Mouse (Mus musculus) megakaryocyte progenitor cell, adult 5-6 weeks (primary cell): Measurements from ENCODE around the gene Rcn3. TPM values are rescaled to one million over a fixed set of nuclear protein-coding genes. Genes with fewer than 3 reads are reported as not detected.

Experiments
- ATAC-seq: replicated peaks from 2 replicates; pipeline ENCODE4 v1.8.0; 2016; ENCODE audit warnings: mild to moderate bottlenecking, moderate TSS enrichment, inconsistent platforms; ENCODE audit not compliant: poor library complexity
- total RNA-seq, 2 experiments: library from RNA; stranded (forward) in 1 of 2; stranded (reverse) in 1 of 2; fragments of 157-497, 149-512 nt in 1 of 2; fragments of 200-1000 nt in 1 of 2; gene quantifications; 2 replicates each; pipeline versions ENCODE4 v1.2.3 to v1.2.4; 2015 to 2017

The Rcn3 gene
- total RNA-seq, 2 experiments from 2014 or later = 5.4 to 7.8 TPM

- no peak for ATAC-seq
Observed at GRCm38 (mm10) chr7:45076501-45076900, 15.5 kb downstream of the Rcn3 start.

DNA sequence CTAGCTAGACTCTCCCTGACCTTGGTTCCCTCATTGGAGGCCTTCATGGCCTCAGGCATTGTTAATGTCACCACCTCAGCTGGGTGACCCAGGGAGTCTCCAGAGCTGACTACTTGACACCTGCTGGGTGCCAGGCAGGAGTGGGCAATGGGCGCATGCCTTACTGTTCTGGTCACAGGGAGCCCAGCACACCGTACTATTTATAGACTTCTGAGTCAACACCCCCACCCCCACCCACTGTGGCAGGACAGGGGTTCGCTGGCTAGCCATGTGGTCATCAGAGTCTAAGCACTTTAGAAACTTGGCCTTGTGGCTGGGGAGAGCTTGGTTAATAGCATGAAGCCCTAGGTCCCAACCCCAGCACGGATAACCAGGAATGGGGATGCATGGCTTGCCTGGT is 16.6 kb downstream of the Rcn3 start:
- ATAC-seq = no peak

- no peak for ATAC-seq
Observed at GRCm38 (mm10) chr7:45073949-45074348, 18.1 kb downstream of the Rcn3 start.

GRCm38 (mm10) chr7:45073171-45073707 is 18.8 kb downstream of the Rcn3 start:
- no peak for ATAC-seq

- peak; percentile 63 for ATAC-seq
Observed at GRCm38 (mm10) chr7:45072230-45072629, 19.8 kb downstream of the Rcn3 start.

DNA sequence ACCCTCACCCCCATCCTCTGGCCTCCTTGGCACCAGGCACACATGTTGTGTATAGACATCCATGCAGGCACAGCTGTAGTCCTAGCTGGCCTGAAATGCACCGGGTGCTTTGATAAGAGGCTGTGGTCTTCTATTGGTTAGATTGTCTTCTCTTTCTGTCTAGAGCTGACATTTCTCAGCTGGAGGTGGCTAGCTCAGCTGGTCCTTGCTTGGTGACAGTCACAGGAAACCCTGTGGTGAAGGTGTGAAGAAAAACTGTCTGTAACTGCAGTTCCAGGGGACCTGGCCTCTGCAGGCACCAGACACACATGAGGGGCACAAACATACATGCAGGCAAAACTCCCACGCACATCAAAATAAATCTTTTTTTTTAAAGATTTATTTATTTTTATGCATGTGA is 22.4 kb downstream of the Rcn3 start:
- ATAC-seq = no peak

GRCm38 (mm10) chr7:45068000-45068318 is 24.1 kb downstream of the Rcn3 start:
- ATAC-seq = peak; percentile 88

DNA sequence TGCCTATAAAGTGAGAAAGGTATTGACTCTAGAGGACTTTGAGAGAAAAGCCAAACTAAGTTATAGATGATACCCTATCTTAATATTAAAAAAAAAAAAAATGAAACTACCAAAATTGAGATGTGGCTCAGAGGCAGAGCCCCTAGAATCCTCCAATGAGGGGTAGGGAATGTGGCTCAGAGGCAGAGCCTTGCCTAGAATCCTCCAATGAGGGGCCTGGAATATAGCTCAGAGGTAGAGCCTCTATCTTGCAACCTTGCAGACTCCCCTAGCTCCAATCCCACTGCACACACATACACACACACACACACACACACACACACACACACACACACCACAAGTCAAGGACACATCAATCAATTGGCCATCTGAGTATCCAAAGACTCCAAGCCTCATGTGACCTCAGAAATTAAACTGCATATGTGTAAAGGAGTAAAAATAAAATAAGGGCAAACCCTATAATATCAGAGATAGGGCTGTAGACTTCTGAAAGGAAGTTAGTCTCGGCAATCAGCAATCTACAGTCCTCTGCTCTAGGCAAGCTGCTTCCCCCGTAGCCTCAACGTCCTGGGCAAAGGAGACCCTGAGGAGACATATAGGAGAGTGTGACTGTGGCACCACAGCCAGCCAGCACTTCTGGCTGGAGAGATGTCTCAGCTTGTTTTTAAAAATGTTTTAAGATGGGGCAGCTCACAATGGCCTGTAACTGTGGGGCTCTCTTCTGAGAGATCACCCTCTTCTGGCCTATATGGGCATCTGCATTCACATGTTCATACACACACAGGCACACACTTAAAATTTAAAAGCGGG is 24.6 kb downstream of the Rcn3 start:
- peak; percentile 44 for ATAC-seq

- ATAC-seq = peak; percentile 98
Observed at GRCm38 (mm10) chr7:45062239-45062835, 29.7 kb downstream of the Rcn3 start, which contains the start of the genes Nosip and Prrg2. TSS of gene Nosip (plus strand) at chr7:45062429. TSS of gene Prrg2 (minus strand) at chr7:45062677.

GRCm38 (mm10) chr7:45061532-45062075 is 30.4 kb downstream of the Rcn3 start:
- no peak for ATAC-seq

GRCm38 (mm10) chr7:45060632-45061122 is 31.3 kb downstream of the Rcn3 start:
- ATAC-seq = no peak

DNA sequence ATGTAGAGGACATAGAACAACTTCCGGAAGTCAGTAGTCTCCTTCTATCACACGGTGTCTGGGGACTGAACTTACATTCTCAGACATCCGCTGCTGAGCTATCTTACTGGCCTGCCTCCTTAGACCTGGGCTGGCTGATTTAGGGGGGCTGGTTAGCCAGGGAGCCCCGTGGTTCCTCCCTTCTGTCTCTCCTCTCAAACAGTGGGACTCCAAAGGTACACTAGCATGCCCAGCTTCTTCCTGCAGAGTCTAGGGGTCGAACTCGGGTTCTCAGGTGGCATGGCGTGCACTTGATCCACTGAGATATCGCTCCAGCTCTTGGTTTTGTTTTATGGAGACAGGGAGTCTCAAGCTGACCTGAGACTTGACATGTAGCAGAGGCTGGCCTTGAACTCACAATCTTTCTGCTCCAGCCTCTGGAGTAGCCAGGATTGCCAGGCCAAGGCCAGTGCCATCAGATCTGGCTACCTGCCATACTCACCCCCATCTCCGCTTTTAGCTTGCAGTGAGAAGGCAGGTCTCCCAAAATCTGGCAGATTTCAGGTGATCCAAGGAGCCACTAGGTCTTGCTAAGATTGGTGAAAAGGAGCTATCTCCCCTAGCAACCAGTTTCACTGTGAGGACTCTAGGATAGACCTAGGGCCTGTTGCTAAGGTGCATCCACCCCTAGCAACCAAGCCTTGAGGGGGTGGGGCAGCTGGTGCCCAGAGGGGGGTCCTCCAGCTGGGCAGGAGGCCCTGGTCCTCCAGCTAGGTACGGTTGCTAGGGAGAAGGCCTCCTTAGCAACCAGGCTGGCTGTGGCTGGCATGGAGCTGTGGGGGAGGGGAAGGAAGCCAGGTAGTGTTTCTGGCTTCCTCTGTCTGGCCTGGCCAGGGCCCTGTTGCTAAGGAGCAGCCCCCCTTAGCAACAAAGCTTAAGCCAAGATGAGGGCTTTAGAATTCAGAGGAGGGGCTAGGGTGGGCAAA is 33.1 kb downstream of the Rcn3 start:
- ATAC-seq = no peak

- ATAC-seq = no peak
Observed at GRCm38 (mm10) chr7:45056972-45057348, 35.1 kb downstream of the Rcn3 start.

DNA sequence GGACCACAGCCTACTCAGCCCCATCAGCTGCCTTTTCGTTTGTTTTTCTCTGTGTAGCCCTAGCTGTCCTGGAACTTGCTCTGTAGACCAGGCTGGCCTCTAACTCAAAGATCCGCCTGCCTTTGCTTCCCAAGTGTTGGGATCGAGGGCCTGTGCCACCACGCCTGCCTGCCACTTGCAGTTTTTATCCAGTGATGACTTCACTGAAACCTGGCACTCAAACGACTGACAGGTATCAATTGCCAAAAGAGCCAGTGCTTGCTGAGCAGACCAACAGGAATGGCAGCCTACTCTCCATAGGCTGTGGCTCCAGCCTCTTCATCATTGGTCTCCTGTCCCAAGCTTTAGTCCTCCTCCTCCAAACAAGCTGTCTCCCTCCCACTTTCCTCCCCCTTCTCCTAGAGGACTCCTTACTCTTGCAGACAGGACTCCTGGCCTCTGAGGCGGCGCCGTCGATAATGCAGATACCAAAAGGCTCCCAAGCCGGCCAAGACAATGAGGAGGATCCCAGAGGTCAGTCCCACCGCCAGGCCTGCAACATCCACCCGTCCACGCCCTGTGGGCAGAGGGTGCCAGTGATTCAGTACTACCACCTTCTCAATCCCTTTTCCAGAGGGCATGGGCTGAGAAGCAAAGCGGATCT is 35.6 kb downstream of the Rcn3 start:
- ATAC-seq = no peak

GRCm38 (mm10) chr7:45053931-45054510 is 38.0 kb downstream of the Rcn3 start:
- peak; percentile 87 for ATAC-seq

DNA sequence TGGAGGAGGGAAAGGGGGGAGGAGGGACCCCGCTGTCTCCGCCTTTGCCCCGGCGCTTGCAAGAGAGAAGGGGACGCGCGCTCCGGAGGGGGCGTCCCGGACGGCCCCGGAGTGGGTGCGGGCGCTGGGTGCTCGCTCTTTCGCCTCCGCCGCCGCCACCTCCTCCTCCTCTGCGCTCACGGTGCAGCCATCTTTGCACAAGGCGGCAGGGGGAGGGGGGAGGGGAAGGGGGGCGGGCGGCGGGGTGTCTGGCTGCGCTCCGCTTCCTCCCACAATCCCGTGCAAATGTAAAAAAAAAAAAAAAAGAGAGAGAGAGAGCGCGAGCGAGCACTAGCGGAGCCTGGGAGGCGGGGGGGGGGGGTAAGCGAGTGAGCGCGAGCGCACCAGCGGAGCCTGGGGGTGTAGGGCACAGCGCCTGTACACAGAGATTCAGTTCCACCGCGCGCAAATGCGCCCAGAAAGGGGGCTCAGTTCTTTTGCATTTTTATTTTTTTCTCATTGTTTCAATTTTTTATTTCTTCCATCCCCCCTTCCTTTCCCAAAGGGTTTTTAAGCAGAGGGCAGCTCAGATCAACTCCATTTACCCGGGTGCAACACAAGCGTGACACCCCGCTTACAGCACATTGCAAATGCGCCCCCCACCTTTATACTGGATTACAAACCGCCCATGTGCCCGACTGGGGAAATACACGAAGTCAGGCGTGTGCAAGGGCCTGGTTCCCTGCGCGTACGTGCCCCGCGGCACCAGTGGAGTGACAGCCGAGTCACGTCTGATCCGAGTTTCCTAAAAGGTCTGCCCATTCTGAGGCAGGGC is 38.7 kb downstream of the Rcn3 start:
- peak; percentile 53 for ATAC-seq

DNA sequence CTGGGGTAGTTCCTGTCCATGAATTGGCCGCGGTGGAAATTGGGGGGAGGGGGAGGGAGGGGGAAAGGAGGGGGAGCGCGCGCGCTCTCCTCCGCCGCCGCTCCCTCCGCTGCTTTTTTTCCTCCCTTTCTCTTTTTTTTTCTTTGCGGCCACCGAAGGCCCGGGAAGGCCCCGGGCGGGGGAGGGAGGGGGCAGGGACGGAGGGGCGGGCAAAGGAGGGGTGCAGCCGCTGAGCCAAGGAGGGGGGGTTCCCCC is 39.2 kb downstream of the Rcn3 start, which contains the start of gene Prr12:
TSS of gene Prr12 (minus strand) at position 20 of the 255 bp plus-strand sequence.
- no peak for ATAC-seq

GRCm38 (mm10) chr7:45052181-45052861 is 39.7 kb downstream of the Rcn3 start:
- no peak for ATAC-seq

DNA sequence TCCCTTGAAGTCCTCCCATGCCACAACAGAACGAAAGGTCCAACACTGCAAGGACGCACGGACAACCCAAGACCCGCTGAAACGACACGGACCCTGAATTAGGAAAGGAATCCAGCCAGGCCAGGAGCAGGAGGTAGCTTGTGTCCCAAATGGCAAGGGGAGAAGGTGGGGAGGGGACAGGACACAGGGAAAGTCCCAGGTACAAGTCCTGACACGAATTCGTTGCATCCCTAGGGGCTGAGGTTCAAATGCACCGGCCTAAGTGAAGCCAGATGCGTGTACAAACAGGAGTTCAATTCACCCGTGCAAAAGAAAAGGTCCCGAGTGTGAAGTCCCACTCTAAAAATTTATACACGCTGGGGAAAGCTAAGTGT is 40.4 kb downstream of the Rcn3 start:
- ATAC-seq = no peak
